In the genomic region with DNA sequence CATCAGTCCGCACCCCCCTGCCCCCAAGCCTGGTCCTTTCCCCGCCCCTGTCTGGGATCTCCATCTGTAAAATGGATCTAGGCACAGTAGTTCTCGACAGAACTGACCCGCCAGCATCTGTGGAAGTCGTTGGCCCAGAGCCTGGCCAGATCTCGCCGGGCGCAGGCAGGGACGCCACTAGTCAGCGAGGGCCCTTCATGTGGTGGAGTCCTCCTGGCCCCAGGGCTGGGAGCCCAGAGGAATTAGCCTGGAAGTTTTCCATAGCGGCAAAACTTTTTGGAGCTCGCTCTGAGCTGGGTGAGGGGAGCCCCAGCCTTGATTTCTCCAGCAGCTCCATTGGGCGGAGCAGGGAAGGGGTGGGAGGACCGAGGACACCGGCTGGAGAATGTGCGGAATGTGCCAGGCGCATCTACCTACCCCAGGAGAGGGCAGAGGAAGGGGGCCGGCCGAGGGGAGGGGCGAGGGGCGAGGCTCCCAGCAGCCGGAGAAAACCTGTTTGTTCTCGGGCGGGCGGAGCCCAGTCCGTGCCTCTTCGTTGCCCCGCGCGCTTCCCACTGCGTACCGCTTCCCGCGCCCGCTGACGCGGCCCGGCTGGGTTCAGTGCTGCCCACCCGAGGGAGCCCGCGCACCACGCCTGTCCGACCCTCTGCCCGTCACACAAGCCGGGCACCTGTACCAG, we compare ENCODE assay signal across 7 mouse cellular contexts. TPM values are rescaled to one million over a fixed set of nuclear protein-coding genes. Genes with fewer than 3 reads are reported as not detected.
DNase-seq lines count a peak whose midpoint lies in the region; ATAC-seq and TF ChIP-seq lines count a peak whose summit lies in the region.

Gene Zfp185 (plus strand): TSS at position 499 of the 679 bp plus-strand sequence.

- H3K27ac ChIP-seq in embryonic facial prominence, embryonic 10.5 days (replicated peaks), result peak within 1 kb of the TSS; percentile 74
- no peak within 1 kb of the TSS for H3K27ac ChIP-seq in kidney, adult 2 months (ENCODE audit: insufficient read depth, low read depth, low read length)
- peak within 1 kb of the TSS; percentile 44 for H3K27ac ChIP-seq in lung, embryonic 15.5 days

- 22% methylated on average over 45 of the region's 45 CpGs for WGBS in embryonic facial prominence, embryonic 10.5 days
- 2% methylated on average over 25 of the region's 45 CpGs for WGBS in kidney, adult 2 months
- WGBS in lung, embryonic 15.5 days, result 13% methylated on average over 37 of the region's 45 CpGs

- peak within 1 kb of the TSS; percentile 55 for H3K4me3 ChIP-seq in embryonic facial prominence, embryonic 10.5 days
- H3K4me3 ChIP-seq in kidney, adult 2 months (ENCODE audit: insufficient read depth, low read depth, low read length), result peak within 1 kb of the TSS; percentile 73
- peak within 1 kb of the TSS; percentile 39 for H3K4me3 ChIP-seq in lung, embryonic 15.5 days

- peak within 1 kb of the TSS; percentile 69 for H3K4me2 ChIP-seq in lung, embryonic 15.5 days

- H3K9me3 ChIP-seq in embryonic facial prominence, embryonic 10.5 days, result no peaks in the 10 kb centered on the region
- H3K9me3 ChIP-seq in lung, embryonic 15.5 days, result no peaks in the 10 kb centered on the region

- TF ChIP-seq POLR2A in kidney, adult 2 months (IDR thresholded peaks at IDR 0.05; ENCODE audit: low read depth, low read length), result no peak

- H3K4me1 ChIP-seq in embryonic facial prominence, embryonic 10.5 days, result no peaks in the 10 kb centered on the region
- no peaks in the 10 kb centered on the region for H3K4me1 ChIP-seq in kidney, adult 2 months (ENCODE audit: control insufficient read depth, insufficient read depth, low read length)
- no peaks in the 10 kb centered on the region for H3K4me1 ChIP-seq in lung, embryonic 15.5 days

- no peak for TF ChIP-seq CTCF in kidney, adult 2 months (conservative IDR thresholded peaks at IDR 0.05; ENCODE audit: insufficient read depth, insufficient read length, low read depth, low read length)

- DNase-seq in WW6 (ENCODE audit: low read depth, low spot score), result peak; percentile 54
- peak; percentile 85 for DNase-seq in embryonic facial prominence, embryonic 10.5 days (ENCODE audit: low spot score)
- DNase-seq in heart, adult 9 months (ENCODE audit: low spot score in 2 of 2), result peak; percentile 41 to 50
- DNase-seq in kidney, adult 2 months, result peak; percentile 81
- peak; percentile 39 for DNase-seq in ovary, postnatal 14 days (ENCODE audit: low spot score)
- no peak for DNase-seq in MN1 (ENCODE audit: low spot score)

- ATAC-seq in lung, embryonic 15.5 days (ENCODE audit: borderline replicate concordance, extremely low read depth, low FRiP score, low TSS enrichment), result peak; percentile 90

- no peaks in the 10 kb centered on the region for H3K36me3 ChIP-seq in embryonic facial prominence, embryonic 10.5 days (replicated peaks)
- no peaks in the 10 kb centered on the region for H3K36me3 ChIP-seq in kidney, adult 2 months (ENCODE audit: control insufficient read depth, insufficient read depth, low read length)
- no peaks in the 10 kb centered on the region for H3K36me3 ChIP-seq in lung, embryonic 15.5 days

- H3K27me3 ChIP-seq in embryonic facial prominence, embryonic 10.5 days (replicated peaks; ENCODE audit: low read depth, poor library complexity, severe bottlenecking), result peaks cover 75% of the 10 kb centered on the region
- H3K27me3 ChIP-seq in kidney, adult 2 months (replicated peaks; ENCODE audit: control insufficient read depth, insufficient read depth, low read length), result no peaks in the 10 kb centered on the region
- H3K27me3 ChIP-seq in lung, embryonic 15.5 days, result no peaks in the 10 kb centered on the region

- H3K9ac ChIP-seq in lung, embryonic 15.5 days, result no peak within 1 kb of the TSS

RNA-seq across cellular contexts. Expression of gene Zfp185, which starts in this region (rescaled TPM):
- polyA plus RNA-seq in embryonic facial prominence, embryonic 10.5 days (2016; fragmentation: Nextera tagmentation; extraction: Ambion mirVana), result 3.7 and 5.6 TPM in 2 replicates
- polyA plus RNA-seq in kidney, adult 2 months (2012; rRNA removed), result 5.9 and 6.7 TPM in 2 replicates
- polyA plus RNA-seq in lung, embryonic 15.5 days (2015; fragmentation: Nextera tagmentation; extraction: Ambion mirVana), result 7.1 TPM in 2 replicates
